Mouse (Mus musculus) forebrain, embryonic 12.5 days (tissue): ENCODE results near the gene Gpr27. TPM values are rescaled to one million over a fixed set of nuclear protein-coding genes. Genes with fewer than 3 reads are reported as not detected.

Experiments
- ATAC-seq: fragments of 200-750 bp; cut with Nextera tagmentation; 2 replicates; pipeline ENCODE4 v1.8.0; 2017; ENCODE audit warnings: moderate TSS enrichment; ENCODE audit not compliant: low FRiP score
- H3K27ac ChIP-seq: fragments of 300-500 bp; sonication (generic); 2 replicates; pipeline ENCODE4 v1.5.1; 2016; ENCODE audit warnings: mild to moderate bottlenecking
- H3K27me3 ChIP-seq: fragments of 300-500 bp; sonication (generic); 2 replicates; pipeline ENCODE4 v1.6.1; 2016; ENCODE audit warnings: mild to moderate bottlenecking
- H3K36me3 ChIP-seq: fragments of 300-500 bp; sonication (generic); replicated peaks from 2 replicates; pipeline ENCODE4 v1.6.1; 2016; ENCODE audit warnings: mild to moderate bottlenecking
- H3K4me1 ChIP-seq: fragments of 300-500 bp; sonication (generic); 2 replicates; pipeline ENCODE4 v1.6.1; 2016
- H3K4me2 ChIP-seq: fragments of 300-500 bp; sonication (generic); 2 replicates; pipeline ENCODE4 v1.6.1; 2016; ENCODE audit warnings: mild to moderate bottlenecking, moderate library complexity
- H3K4me3 ChIP-seq: fragments of 300-500 bp; sonication (generic); replicated peaks from 2 replicates; pipeline ENCODE4 v1.5.1; 2016; ENCODE audit warnings: mild to moderate bottlenecking
- H3K9ac ChIP-seq: fragments of 300-500 bp; sonication (generic); 2 replicates; pipeline ENCODE4 v1.6.1; 2016; ENCODE audit warnings: mild to moderate bottlenecking
- H3K9me3 ChIP-seq: fragments of 300-500 bp; sonication (generic); 2 replicates; pipeline ENCODE4 v1.6.1; 2016
- WGBS: fragments of 180-500 bp; shearing (Covaris S2); methylation state at CpG from one replicate; pipeline ENCODE4 v1.1.7; 2016; 5-methylcytosine and 5-hydroxymethylcytosine counted together
- polyA plus RNA-seq: library from polyadenylated mRNA; unstranded; fragments of >200 nt; fragmentation: Nextera tagmentation; extraction: Ambion mirVana; gene quantifications from 2 replicates; pipeline ENCODE4 v1.2.1, GENCODE M21; 2016

The Gpr27 gene
- polyA plus RNA-seq, 1 experiment from 2014 or later: 6.7 TPM

DNA sequence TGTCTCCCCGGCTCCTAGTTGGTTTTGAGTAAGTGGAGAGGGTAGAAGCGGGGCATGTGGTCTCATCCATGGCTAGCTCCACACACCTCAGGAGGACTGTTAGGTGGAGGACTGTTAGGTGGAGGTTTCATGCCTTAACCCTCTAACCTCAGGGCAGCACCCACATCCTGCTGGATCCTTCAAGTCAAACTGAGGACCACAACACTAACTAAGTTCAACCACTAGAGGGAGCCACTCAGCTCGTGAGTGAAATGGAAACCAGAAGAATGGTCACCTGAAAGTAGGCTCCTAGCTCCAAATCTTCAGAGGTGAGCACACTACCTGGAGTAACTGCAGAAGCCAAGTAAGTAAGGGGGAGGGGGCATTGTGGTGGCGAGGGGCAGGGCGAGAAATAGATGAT lies 7.6 kb upstream of the Gpr27 start:
- WGBS: 48% methylated on average over 5 of the region's 5 CpGs
- H3K36me3 ChIP-seq: no peaks in the 10 kb centered on the region
- H3K9me3 ChIP-seq: no peaks in the 10 kb centered on the region
- H3K4me2 ChIP-seq: no peak overlapping the region
- H3K4me3 ChIP-seq: no peak overlapping the region
- no peak overlapping the region for H3K27ac ChIP-seq
- H3K27me3 ChIP-seq: peaks cover 8% of the 10 kb centered on the region
- no peak overlapping the region for H3K9ac ChIP-seq
- no peaks in the 10 kb centered on the region for H3K4me1 ChIP-seq
- ATAC-seq: no peak

DNA sequence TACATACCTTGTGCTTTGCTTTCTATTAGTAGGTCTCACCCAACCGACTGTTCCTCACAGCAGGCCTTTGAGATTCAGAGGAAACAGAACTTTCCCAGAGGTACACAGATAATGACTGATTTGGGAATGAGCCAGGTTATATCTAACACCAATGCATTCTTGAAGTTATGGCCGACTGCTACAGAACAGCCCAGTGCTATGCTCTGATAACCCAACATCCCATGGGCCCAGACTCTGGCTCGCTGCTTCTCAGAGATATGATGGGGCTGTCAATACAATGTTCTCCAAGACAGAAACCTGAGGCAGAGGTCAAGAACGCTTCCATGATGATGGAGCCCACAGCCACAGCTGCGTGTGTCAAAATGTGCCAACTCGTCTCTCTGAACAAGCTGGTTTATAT lies 4.0 kb upstream of the Gpr27 start:
- WGBS: 88% methylated on average over 6 of the region's 6 CpGs
- no peak overlapping the region for H3K9ac ChIP-seq
- no peak overlapping the region for H3K27ac ChIP-seq
- H3K4me2 ChIP-seq: no peak overlapping the region
- no peak overlapping the region for H3K4me3 ChIP-seq
- H3K27me3 ChIP-seq: peaks cover 43% of the 10 kb centered on the region
- H3K9me3 ChIP-seq: no peaks in the 10 kb centered on the region
- no peaks in the 10 kb centered on the region for H3K36me3 ChIP-seq
- H3K4me1 ChIP-seq: peaks cover 6% of the 10 kb centered on the region
- ATAC-seq: no peak

DNA sequence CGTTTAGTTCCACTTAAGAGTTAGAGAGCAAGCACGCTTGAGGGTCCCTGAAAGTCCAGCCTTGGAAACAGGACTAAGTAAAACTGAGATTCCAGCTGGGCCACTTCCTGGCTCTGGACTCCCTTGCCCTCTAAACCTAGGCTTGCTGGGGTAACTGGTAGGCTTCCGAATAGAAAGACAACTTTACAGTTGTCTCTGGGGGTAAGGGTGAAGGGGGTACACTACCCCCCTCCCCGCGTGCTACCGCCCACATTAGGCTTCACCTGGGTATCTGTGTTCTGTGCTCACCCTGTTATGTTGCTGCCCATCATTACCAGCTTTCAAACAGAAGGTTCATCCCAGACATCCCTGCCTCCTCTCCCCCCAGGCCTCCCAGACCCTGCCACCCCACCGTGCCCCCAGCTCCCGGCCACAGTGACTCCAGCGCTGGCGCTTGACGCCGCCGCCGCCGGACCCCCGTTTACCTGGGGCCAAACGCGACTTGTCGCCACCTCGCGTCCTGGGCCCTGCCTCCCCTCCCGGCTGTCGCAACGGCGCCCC lies 743 bp upstream of the Gpr27 start:
- Histone ChIP-seq H3K4me2 (peak overlapping the region; percentile 90), H3K4me1 (peaks cover 11% of the 10 kb centered on the region), H3K27ac (peak overlapping the region; percentile 84), H3K36me3 (no peaks in the 10 kb centered on the region), H3K27me3 (peaks cover 68% of the 10 kb centered on the region), H3K4me3 (peak overlapping the region; percentile 84), H3K9me3 (no peaks in the 10 kb centered on the region), H3K9ac (peak overlapping the region; percentile 85)
- WGBS: 3% methylated on average over 25 of the region's 25 CpGs
- ATAC-seq: peak; percentile 44

DNA sequence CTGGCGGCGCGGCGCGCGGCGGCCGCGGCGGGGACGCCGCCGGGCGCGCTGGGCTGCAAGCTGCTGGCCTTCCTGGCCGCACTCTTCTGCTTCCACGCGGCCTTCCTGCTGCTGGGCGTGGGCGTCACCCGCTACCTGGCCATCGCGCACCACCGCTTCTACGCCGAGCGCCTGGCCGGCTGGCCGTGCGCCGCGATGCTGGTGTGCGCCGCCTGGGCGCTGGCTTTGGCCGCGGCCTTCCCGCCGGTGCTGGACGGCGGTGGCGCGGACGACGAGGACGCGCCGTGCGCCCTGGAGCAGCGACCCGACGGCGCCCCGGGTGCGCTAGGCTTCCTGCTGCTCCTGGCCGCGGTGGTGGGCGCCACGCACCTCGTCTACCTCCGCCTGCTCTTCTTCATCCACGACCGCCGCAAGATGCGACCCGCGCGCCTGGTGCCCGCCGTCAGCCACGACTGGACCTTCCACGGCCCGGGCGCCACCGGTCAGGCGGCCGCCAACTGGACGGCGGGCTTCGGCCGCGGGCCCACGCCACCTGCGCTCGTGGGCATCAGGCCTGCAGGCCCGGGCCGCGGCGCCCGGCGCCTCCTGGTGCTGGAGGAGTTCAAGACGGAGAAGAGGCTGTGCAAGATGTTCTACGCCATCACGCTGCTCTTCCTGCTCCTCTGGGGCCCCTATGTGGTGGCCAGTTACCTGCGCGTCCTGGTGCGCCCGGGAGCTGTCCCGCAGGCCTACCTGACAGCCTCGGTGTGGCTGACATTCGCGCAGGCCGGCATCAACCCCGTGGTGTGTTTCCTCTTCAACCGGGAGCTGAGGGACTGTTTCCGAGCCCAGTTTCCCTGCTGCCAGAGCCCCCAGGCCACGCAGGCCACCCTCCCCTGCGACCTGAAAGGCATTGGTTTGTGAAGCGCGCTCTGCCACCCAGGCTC lies 700 bp downstream of the Gpr27 start:
- Histone ChIP-seq H3K4me1 (peaks cover 11% of the 10 kb centered on the region), H3K36me3 (no peaks in the 10 kb centered on the region), H3K27me3 (peaks cover 81% of the 10 kb centered on the region), H3K27ac (peak overlapping the region; percentile 84), H3K9ac (peak overlapping the region; percentile 85), H3K4me2 (peak overlapping the region; percentile 90), H3K4me3 (peak overlapping the region; percentile 84), H3K9me3 (no peaks in the 10 kb centered on the region)
- peak; percentile 22 for ATAC-seq
- 1% methylated on average over 100 of the region's 110 CpGs for WGBS

DNA sequence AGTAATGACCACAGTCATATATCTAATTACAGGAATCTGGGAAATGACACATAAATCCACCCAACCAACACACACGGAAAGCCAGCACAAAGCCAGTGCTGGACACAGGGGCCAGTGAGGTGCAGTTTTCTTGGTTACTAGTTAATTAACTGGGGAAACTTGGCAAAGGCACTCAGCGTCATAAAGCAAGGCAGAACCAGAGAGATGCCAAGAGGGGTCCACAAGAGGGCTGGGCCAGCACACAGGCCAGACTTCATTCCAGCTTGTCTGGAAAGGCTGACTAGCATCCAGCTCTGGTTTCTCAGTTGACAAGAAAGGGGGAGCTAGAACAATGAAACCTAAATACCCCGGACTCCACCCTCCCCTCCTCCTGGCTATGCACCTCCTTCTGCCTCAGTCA lies 8.0 kb downstream of the Gpr27 start:
- no peak for ATAC-seq

DNA sequence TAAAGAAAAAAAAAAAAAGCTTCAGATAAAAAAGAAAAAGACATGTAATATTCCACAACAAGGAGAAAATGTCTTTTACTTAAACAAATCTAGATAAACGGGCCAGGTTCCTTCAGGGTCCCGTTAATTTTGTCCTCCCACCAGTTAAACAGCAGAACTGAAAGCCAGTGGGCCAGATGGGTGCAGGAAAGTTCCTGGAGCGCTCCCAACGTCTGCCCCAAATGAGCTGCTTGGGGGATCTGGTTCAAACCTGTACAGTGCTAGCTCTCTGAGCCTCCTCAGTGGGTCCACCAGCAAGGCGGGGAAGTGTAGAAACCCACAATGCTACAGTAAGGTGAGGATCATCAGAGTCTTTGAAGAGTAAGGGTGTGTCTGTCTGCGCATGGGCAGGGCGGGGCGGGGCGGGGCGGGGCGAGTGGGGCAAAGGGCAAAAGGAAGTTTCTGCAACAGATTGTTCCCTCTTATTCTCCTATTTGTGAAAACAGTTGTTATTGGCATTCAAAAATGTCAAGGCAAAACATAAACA lies 19.2 kb downstream of the Gpr27 start:
- 74% methylated on average over 11 of the region's 11 CpGs for WGBS
- Histone ChIP-seq H3K4me3 (no peak overlapping the region), H3K27me3 (no peaks in the 10 kb centered on the region; the same call in 1 of the 2 replicates), H3K27ac (no peak overlapping the region), H3K9ac (no peak overlapping the region), H3K9me3 (no peaks in the 10 kb centered on the region), H3K36me3 (no peaks in the 10 kb centered on the region), H3K4me2 (no peak overlapping the region), H3K4me1 (no peaks in the 10 kb centered on the region)
- ATAC-seq: no peak

More for the DNA sequence above, 8.0 kb downstream of the Gpr27 start:
- Histone ChIP-seq H3K4me1 (peaks cover 7% of the 10 kb centered on the region; the same call in 1 of the 2 replicates), H3K27me3 (peaks cover 20% of the 10 kb centered on the region), H3K4me2 (no peak overlapping the region), H3K9ac (no peak overlapping the region), H3K36me3 (no peaks in the 10 kb centered on the region), H3K4me3 (no peak overlapping the region), H3K9me3 (no peaks in the 10 kb centered on the region), H3K27ac (no peak overlapping the region)
- WGBS: 53% methylated on average over 3 of the region's 3 CpGs

DNA sequence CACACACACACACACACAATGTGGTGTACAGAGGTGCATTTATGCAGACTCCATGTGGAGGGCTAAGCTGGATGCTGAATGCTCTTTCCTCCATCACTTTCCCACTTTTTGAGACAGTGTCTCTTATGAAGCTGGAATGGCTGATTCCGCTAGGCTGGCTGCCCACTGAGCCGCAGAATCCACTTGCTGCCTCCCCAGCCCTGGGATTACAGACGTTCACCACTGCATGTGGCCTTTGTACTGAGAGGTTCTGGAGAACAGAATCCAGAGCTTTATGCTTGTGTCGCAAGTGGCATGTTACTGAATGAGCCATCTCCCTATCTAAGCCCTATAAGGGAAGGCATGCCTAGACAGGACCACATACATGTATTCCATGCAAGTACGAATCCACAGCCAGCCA lies 20.8 kb downstream of the Gpr27 start:
- no peaks in the 10 kb centered on the region for H3K36me3 ChIP-seq
- H3K4me1 ChIP-seq: no peaks in the 10 kb centered on the region
- no peak overlapping the region for H3K4me2 ChIP-seq
- H3K27ac ChIP-seq: no peak overlapping the region
- 67% methylated on average over 5 of the region's 5 CpGs for WGBS
- no peaks in the 10 kb centered on the region; the same call in 1 of the 2 replicates for H3K27me3 ChIP-seq
- H3K4me3 ChIP-seq: no peak overlapping the region
- H3K9me3 ChIP-seq: no peaks in the 10 kb centered on the region
- ATAC-seq: no peak
- H3K9ac ChIP-seq: no peak overlapping the region

DNA sequence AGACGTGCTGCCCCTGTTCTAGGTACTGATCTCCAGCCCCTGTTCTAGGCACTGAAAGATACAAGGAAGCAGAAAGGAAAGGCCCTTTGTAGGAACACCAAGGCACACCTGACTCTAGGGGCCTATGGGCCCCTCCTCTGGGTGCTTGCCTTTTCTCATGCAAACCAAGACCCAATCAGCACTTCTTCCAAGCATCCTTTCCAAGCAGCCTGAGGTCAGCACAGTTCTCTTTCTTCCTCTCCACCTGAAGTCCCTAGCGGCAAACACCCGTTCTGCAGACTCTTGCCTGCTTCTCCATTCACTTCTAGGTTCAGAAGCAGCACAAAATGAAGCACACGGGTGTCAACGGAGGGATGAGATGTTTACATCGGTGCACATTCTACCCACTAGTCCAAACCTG lies 22.7 kb downstream of the Gpr27 start:
- Histone ChIP-seq H3K27ac (no peak overlapping the region), H3K9ac (no peak overlapping the region), H3K4me1 (no peaks in the 10 kb centered on the region), H3K4me3 (no peak overlapping the region), H3K4me2 (no peak overlapping the region), H3K9me3 (no peaks in the 10 kb centered on the region), H3K36me3 (no peaks in the 10 kb centered on the region), H3K27me3 (no peaks in the 10 kb centered on the region; the same call in 1 of the 2 replicates)
- WGBS: 63% methylated on average over 6 of the region's 6 CpGs
- no peak for ATAC-seq

DNA sequence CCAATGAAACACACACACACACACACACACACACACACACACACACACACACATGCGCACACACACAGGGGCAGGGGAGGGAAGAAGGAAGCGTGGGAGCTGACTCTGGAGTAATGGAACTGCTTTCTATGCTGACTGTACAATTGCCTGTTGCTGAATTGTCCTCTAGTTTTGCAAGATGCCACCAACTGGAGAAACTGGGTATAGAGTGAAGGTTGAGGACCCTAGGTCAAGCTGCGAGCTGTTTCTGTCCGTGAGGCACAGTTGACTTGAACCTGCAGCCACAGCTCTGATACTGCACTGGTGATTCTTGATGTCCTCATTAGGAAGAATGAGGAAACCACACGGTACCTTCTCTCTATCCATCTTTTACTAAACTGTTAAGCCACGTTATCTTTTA lies 23.4 kb downstream of the Gpr27 start:
- ATAC-seq: no peak
- Histone ChIP-seq H3K4me1 (no peaks in the 10 kb centered on the region), H3K4me2 (no peak overlapping the region), H3K36me3 (no peaks in the 10 kb centered on the region), H3K27ac (no peak overlapping the region), H3K4me3 (no peak overlapping the region), H3K27me3 (no peaks in the 10 kb centered on the region; the same call in 1 of the 2 replicates), H3K9me3 (no peaks in the 10 kb centered on the region), H3K9ac (no peak overlapping the region)
- WGBS: 77% methylated on average over 6 of the region's 6 CpGs

DNA sequence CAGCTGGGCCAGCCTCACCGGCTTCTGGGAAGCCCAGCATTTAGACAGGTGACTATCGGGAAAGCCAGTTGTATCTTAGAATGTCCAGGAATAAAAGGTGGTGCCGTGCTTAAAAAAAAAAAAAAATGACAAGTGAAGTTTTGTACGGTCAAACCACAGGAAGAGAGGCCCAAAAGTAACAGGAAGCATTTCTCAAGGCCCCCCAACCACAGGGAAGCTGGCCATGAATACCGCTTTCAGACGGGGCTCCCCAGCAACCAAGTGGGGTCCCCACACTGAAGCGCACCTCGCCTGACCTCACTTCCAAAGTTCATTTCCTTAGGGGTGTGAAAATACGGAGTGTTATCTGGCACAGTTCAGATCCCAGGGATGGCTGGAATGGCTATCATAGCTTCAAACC lies 28.6 kb downstream of the Gpr27 start:
- Histone ChIP-seq H3K27me3 (peaks cover 22% of the 10 kb centered on the region), H3K36me3 (no peaks in the 10 kb centered on the region), H3K4me3 (no peak overlapping the region), H3K4me1 (peaks cover 8% of the 10 kb centered on the region), H3K27ac (no peak overlapping the region), H3K4me2 (no peak overlapping the region), H3K9me3 (no peaks in the 10 kb centered on the region), H3K9ac (no peak overlapping the region)
- 88% methylated on average over 9 of the region's 9 CpGs for WGBS
- ATAC-seq: no peak

DNA sequence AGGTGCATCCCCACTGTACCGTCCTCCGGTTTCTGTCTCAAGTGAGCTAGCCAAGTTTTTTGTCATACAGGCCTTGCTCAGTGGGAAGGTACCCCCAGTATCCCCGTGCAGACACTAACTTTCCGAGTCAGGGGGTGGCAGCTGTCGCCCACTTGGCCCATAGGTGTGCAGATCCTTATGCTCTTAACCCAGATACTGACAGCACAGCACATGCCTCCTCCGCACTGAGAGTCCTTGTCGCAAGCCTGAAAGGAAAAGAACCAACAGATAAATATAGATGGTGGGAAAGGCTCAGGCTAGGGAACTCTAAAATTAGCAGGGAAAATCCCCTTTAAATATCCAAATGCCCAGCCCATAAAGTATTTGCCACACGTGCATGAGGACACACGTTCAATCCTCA lies 29.9 kb downstream of the Gpr27 start:
- H3K27me3 ChIP-seq: peaks cover 35% of the 10 kb centered on the region

DNA sequence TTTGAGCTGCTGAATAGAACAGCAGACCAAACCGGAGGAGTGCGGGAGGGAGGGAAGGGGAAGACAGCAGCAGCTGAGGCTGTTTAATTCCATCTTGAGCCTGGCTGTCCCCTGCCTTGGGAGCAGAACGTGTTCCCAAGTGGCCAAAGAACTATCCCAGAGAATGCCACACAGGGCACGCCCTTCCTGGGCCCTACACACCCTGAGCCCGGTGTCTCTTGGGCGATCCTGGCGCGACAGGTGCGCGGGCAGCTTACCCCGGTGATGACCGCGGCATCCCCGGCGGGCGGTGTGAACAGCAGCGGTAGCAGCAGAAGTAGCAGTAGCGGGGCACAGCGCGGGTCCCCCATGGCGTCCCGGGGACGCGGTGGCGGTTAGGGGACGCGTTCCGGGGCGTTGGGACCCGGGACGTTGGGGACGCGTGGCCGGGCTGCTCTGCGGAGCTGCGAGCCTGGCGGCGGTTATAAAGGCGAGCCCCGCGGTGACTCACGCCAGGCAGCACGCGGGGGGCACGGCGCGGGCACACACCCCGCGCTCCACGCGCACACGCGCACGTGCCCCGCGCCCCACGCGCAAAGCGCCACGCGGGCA lies 33.6 kb downstream of the Gpr27 start, which contains the start of gene Prok2:
Prok2 (minus strand) TSS at position 422 of the 591 bp plus-strand sequence.
- H3K36me3 ChIP-seq: no peaks in the 10 kb centered on the region
- H3K9me3 ChIP-seq: no peaks in the 10 kb centered on the region
- H3K4me1 ChIP-seq: peaks cover 8% of the 10 kb centered on the region
- H3K27ac ChIP-seq: no peak within 1 kb of the TSS
- peaks cover 64% of the 10 kb centered on the region for H3K27me3 ChIP-seq
- 0% methylated on average over 61 of the region's 61 CpGs for WGBS
- 0 out of 2 replicates have a peak, but pooled peaks have one; percentile 36 for ATAC-seq
- peak within 1 kb of the TSS; percentile 98 for H3K4me2 ChIP-seq
- H3K9ac ChIP-seq: peak within 1 kb of the TSS; percentile 62
- peak within 1 kb of the TSS; percentile 58 for H3K4me3 ChIP-seq

More for the DNA sequence above, 29.9 kb downstream of the Gpr27 start:
- Histone ChIP-seq H3K9ac (no peak overlapping the region), H3K4me1 (peaks cover 8% of the 10 kb centered on the region), H3K9me3 (no peaks in the 10 kb centered on the region), H3K4me2 (no peak overlapping the region), H3K36me3 (no peaks in the 10 kb centered on the region), H3K27ac (no peak overlapping the region), H3K4me3 (no peak overlapping the region)
- 92% methylated on average over 9 of the region's 9 CpGs for WGBS
- ATAC-seq: no peak
